Mouse (Mus musculus): ENCODE measurements around the gene Cercam. TPM values are rescaled to one million over a fixed set of nuclear protein-coding genes. Genes with fewer than 3 reads are reported as not detected.
"Not testable (repeated sequence)": the region's sequence is repeated elsewhere in the genome, so short reads cannot be mapped to it uniquely, and the experiment has no call there.

Cercam gene
- polyA plus RNA-seq, 1 experiment from 2014 or later: 7.0 TPM

GRCm38 (mm10) chr2:29853736-29854135 lies 15.2 kb upstream of the Cercam start:
- no peak for DNase-seq (ENCODE audit: low spot score)

- no peak for DNase-seq (ENCODE audit: low spot score)
Measured at GRCm38 (mm10) chr2:29855585-29856210, 13.3 kb upstream of the Cercam start.

- DNase-seq (ENCODE audit: low spot score): no peak
Measured at GRCm38 (mm10) chr2:29856451-29857260, 12.3 kb upstream of the Cercam start.

GRCm38 (mm10) chr2:29857341-29857740 lies 11.6 kb upstream of the Cercam start:
- no peak for DNase-seq (ENCODE audit: low spot score)

GRCm38 (mm10) chr2:29857967-29858366 lies 11.0 kb upstream of the Cercam start:
- no peak for DNase-seq (ENCODE audit: low spot score)

DNA sequence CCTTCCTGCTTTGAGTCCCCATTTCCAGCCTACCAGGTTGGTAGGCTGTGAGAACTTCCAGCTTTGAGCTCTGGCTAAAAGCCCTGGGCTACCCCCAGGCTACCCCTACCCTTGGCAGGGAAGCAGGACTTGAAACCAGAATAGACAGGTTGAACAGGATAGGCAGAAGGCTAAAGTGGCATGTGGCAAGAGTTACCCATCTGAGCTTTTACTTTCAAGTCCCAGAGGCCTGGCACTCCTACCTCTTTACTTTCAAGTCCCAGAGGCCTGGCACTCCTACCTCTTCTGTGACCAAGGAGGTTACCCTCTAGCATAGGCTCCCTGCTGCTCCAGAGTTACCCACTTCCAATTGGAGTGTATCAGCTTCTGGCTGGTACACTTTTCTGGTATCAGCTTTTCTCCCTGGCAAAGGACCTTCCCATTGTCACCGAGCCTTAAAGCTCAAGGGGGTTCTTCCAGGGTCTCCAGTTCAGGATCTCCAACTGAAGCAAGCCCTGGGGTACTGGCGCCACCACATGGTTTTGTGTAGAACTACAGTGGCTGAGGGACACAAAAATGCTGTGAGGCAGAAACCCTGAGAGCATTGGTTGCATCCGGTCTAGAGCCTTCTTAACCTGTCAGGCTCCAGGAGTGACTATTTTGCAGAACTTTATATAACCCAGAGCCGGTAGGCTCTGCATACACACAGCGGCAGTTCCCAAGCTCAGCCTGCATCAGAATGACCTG lies 10.1 kb upstream of the Cercam start:
- peak; percentile 81 for DNase-seq (ENCODE audit: low spot score)

DNA sequence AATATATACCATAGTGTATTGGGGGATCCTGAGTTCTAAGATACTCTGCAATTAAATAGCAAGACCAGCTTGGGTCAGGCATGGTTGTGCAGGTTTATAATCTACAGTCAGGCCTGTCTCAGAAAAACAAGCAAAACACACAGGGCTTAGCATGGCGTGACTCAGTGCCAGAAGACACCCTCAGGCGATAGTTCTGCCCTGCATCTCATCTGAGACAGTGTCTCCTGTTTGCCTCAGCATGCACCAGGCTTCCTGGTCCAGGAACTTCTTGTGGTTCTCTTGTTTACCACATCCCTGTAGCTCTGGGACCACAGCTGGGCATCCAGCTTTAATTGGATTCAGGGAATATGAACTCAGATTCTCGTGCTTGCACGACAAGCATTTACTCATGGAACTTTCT lies 3.8 kb upstream of the Cercam start:
- DNase-seq (ENCODE audit: low spot score): no peak

- peak; percentile 38 for DNase-seq (ENCODE audit: low spot score)
Measured at GRCm38 (mm10) chr2:29869646-29870451, 885 bp downstream of the Cercam start.

GRCm38 (mm10) chr2:29872581-29873295 lies 3.8 kb downstream of the Cercam start:
- no peak for DNase-seq (ENCODE audit: low spot score)

- no peak for DNase-seq (ENCODE audit: low spot score)
Measured at GRCm38 (mm10) chr2:29873801-29874200, 4.8 kb downstream of the Cercam start.

DNA sequence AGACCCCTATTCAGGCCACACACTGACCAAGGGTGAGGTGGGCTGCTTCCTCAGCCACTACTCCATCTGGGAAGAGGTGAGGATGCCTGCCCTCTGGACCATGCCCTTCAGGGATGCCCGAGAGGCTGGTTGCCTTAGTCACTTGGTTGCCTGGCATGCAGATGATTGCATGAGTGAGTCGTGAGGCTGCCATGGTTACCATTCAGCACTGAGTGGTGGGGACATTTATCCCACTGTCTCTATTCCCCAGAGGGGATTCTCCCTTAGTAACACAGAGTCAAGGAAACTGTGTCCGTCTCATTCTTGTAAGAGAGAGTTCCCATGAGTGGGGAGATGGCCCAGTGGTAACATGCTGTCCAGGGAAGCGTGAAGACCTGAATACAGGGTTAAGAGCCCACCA lies 9.1 kb downstream of the Cercam start:
- no peak for DNase-seq (ENCODE audit: low spot score)

DNA sequence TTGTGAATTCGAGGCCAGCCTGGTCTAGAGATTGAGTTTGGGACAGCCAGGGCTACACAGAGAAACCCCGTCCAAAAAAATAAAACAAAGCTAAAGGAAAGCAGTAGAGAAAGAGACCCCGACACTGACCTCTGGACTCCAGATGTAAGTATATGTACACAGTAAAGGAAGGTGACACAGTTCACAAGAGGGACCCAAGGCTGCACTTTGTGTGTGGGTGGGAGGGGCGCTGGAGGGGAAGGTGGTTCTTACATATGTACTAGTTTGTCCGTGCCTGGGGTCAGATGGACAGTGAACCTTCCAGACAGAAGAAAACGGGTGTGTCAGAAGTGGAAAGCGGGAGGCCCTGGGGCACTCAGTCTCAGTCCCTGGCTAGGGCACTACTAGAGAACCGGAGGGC lies 10.2 kb downstream of the Cercam start:
- DNase-seq (ENCODE audit: low spot score): no peak

DNA sequence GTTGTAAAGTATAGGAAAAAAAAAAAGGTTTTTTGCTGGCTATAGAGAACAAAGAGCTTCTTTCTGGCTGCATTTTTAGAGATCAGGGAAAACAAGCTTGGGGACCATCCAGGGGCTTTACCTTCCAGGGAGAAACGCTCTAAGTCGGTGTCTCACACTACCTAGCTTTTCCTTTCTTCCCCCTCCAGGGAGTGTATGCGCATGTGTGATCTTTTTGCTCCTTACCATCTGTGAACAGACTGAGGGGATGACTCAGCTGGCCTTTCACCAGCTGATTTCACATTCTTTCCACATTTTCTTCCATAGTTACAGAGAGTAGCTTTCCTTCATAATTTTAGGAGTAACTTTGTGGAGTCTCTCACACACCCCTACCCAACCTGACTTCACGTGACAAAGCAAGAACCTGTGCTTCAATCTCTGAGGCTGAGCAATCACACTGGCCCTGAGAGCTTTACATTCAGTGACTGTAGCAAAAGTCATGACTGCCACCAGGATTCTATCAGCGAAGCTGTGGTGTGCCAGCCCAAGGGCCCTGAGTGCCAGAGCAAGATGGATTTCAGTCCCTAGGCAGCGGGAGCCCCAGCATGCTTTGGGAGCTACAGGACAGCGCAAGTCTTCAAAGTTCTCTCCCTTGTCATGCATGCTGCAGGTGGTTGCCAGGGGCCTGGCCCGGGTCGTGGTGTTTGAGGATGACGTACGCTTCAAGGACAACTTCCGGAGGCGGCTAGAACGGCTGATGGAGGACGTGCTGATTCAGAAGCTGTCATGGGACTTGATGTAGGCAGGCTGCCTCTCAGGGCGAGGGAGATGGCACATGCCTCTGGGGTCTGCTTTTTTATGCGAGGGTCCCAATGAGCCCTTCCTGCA lies 11.2 kb downstream of the Cercam start:
- DNase-seq (ENCODE audit: low spot score): no peak

DNA sequence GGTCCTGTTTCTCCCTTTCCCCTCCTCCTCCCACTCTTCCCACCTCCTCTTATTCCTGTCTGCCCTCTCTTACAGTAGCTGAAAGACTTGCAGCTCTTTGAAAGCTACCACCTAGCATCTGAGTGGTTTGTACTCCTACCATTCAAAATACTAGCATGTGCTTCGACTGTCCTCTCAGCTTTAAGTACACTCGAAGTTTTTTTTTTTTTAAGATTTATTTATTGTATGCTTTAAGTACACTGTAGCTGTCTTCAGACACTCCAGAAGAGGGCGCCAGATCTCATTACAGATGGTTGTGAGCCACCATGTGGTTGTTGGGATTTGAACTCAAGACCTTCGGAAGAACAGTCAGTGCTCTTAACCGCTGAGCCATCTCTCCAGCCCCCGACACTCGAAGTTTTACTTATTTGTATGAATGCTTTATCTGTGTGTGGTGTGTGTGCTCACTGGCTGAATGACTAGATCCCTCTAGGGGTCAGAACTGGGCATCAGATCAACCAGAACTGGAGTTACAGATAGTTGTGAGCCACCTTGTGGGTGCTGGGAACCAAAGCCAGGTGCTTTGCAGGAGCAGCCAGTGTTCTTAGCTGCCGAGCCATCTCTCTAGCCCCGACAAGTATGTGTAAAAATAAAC lies 17.8 kb downstream of the Cercam start:
- not testable (repeated sequence) for DNase-seq (ENCODE audit: low spot score)

DNA sequence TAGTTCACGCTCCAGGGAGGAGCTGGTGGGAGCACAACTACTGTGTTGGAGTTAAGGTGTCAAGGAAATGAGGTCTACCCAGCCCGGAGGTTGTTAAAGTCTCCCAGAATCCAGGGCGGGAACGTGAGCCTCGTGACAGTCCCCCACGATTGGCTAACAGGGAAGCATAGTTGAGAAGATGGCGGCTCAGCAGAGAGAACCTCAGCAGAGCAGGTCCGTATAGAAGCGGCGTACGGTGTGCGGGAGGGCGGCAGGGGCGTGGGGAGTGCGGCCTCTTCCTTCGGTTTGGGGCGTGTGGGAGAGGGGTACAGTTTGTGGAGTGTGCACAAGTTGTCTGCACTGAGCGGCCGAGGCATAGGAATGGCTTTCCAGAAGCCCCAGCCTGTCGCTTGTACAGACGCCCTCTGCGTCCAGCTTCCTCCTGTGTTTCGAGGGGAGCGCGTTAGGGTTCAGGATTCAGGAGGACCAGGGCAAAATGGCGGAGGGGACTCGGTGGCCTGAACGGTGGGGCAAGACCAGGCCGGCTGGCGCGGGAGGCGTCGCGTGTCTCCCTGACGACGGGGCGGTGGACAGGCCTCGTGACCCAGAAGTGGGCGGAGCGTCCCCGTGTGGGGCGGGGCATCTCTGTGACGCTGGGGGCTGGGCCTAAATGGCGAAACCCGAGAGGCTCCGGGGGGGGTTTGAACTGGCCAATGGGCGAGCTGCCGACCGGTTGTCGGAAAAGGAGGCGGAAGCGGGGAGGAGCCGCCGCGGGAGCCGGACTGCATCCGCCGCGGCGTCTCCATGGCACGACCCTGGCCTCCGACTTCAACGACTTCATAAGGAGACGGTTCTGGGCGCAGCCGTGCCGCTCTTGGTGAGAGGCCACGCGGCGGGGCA lies 20.3 kb downstream of the Cercam start, which contains the start of gene Odf2:
Gene Odf2, plus strand, starts transcription at position 156 of the 879 bp plus-strand sequence.
- DNase-seq (ENCODE audit: low spot score): peak; percentile 99

DNA sequence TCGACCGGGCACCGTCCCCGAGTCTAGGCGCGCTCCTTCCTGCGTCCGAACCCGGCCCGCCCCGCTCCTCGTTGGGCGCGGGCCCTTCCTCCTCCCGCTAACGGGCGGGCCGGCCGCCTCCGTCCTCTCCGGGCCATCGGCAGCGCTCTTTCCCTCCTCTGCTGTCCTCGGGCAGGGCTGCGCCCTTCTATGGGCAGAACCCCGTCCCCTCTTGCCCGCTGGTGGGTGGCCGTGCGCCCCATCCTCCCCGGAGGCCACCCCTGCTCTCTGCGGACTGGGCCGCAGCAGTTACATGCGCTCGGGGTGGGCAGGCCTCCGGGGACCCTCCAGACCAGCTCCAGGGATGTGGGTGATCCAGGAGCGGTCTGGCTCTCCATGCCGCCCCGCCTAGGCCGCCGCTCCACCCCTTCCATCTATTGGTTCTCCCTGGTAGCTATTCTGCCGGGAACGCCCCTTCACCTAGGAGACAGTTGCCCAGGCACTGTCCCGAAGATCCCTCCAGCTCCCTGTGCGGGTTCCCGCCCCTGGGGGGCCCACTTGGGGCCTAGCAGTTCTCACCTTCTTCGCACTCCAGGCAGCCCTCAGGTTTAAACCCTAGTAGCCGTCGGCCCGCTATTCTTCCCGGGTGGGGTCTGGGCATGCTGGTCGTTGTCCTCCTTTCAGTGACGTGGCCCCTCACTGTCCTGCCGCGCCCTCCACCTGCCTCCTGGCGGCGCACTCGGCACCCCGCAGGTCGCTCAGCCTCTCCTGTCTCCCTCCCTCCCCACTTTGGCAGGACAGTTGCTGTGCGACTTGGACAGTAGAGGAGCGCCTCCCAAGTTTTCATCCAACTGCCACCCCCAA lies 21.2 kb downstream of the Cercam start:
- DNase-seq (ENCODE audit: low spot score): peak; percentile 68

- DNase-seq (ENCODE audit: low spot score): no peak
Measured at GRCm38 (mm10) chr2:29891773-29892172, 22.8 kb downstream of the Cercam start.

All from thymus, postnatal 0 days (tissue).